32 mouse cellular contexts compared by ENCODE assay signal in the genomic region with DNA sequence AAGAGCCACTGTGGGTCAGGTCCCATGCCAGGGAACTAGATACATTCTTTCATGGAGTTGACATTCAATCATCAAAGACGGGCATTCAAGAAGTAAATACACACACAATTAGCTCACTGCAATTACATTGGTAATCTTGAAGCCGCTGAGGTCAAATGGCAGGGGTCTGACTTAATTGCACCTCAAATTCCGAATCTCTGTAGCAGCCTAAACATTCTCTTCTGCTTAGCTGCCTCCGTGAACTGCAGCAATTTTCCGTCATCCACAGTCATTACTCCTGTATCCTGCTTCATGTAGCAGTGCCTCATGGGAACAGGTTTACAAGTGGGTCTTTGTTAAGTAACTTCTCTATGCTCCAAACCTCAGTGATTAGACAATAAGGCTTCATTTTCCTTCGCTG. TPM values are rescaled to one million over a fixed set of nuclear protein-coding genes. Genes with fewer than 3 reads are reported as not detected.
DNase-seq lines count a peak whose midpoint lies in the region; ATAC-seq and TF ChIP-seq lines count a peak whose summit lies in the region.
"Had no signal": no experiment of that assay in that cellular context is flagged by ENCODE, and none has a peak within 500 bp of the region (broad histone marks: within the 10 kb centered on the region; RNA-seq: fewer than 3 reads in every experiment).

No protein-coding gene starts in this region.

- WGBS in forebrain, embryonic 11.5 days, result 24% methylated on average over 6 of the region's 6 CpGs
- 11% methylated on average over 6 of the region's 6 CpGs for WGBS in forebrain, embryonic 15.5 days
- WGBS in limb, embryonic 10.5 days, result 22% methylated on average over 6 of the region's 6 CpGs
- WGBS in liver, embryonic 11.5 days, result 55% methylated on average over 6 of the region's 6 CpGs
- WGBS in midbrain, postnatal 0 days, result 64% methylated on average over 6 of the region's 6 CpGs

- ATAC-seq in forebrain, embryonic 11.5 days (replicated peaks; ENCODE audit: low FRiP score), result 0 out of 2 replicates have a peak, but pooled peaks have one; percentile 24
- ATAC-seq in forebrain, embryonic 15.5 days (replicated peaks), result no peak
- no peak for ATAC-seq in liver, embryonic 11.5 days (replicated peaks; ENCODE audit: low FRiP score)
- no peak for ATAC-seq in midbrain, postnatal 0 days (ENCODE audit: low FRiP score)
- ATAC-seq: CD4-positive, CD25-positive, alpha-beta regulatory T cell, adult 4 months; intestine, embryonic 16.5 days; midbrain, embryonic 13.5 days had no signal

- TF ChIP-seq CTCF in layer of hippocampus, adult 2 months (conservative IDR thresholded peaks at IDR 0.05), result no peak
- TF ChIP-seq CTCF in midbrain, postnatal 0 days (IDR thresholded peaks at IDR 0.05), result no peak

- H3K9ac ChIP-seq in forebrain, embryonic 11.5 days (ENCODE audit: low read length), result no peak overlapping the region
- no peak overlapping the region for H3K9ac ChIP-seq in forebrain, embryonic 15.5 days (replicated peaks)
- H3K9ac ChIP-seq in liver, embryonic 11.5 days (ENCODE audit: low read depth, low read length), result no peak overlapping the region
- H3K9ac ChIP-seq in midbrain, postnatal 0 days (replicated peaks; ENCODE audit: low read length, poor library complexity, severe bottlenecking), result no peak overlapping the region
- H3K9ac ChIP-seq: hindbrain, embryonic 15.5 days; limb, embryonic 13.5 days; liver, embryonic 13.5 days; lung, embryonic 14.5 days; midbrain, embryonic 13.5 days had no signal

- H3K4me2 ChIP-seq in forebrain, embryonic 11.5 days (ENCODE audit: low read depth, low read length, severe bottlenecking), result no peak overlapping the region
- H3K4me2 ChIP-seq in forebrain, embryonic 15.5 days (replicated peaks), result no peak overlapping the region
- no peak overlapping the region for H3K4me2 ChIP-seq in liver, embryonic 11.5 days
- no peak overlapping the region for H3K4me2 ChIP-seq in midbrain, postnatal 0 days (ENCODE audit: low read depth, low read length, poor library complexity, severe bottlenecking)
- H3K4me2 ChIP-seq: hindbrain, embryonic 15.5 days; limb, embryonic 13.5 days; liver, embryonic 13.5 days; lung, embryonic 14.5 days; midbrain, embryonic 13.5 days had no signal

- H3K27ac ChIP-seq in forebrain, embryonic 11.5 days (ENCODE audit: low read depth, low read length), result no peak overlapping the region
- no peak overlapping the region; the same call in 1 of the 2 replicates for H3K27ac ChIP-seq in forebrain, embryonic 15.5 days (replicated peaks)
- H3K27ac ChIP-seq in layer of hippocampus, adult 2 months, result peak overlapping the region; percentile 16; the same call in 1 of the 2 replicates
- H3K27ac ChIP-seq in limb, embryonic 10.5 days, result peak overlapping the region; percentile 66
- H3K27ac ChIP-seq in liver, embryonic 11.5 days (ENCODE audit: low read depth, low read length), result no peak overlapping the region
- H3K27ac ChIP-seq in midbrain, postnatal 0 days (ENCODE audit: low read depth, low read length), result no peak overlapping the region
- H3K27ac ChIP-seq: hindbrain, embryonic 15.5 days; limb, embryonic 13.5 days; liver, embryonic 13.5 days; midbrain, embryonic 13.5 days had no signal

- H3K36me3 ChIP-seq in forebrain, embryonic 11.5 days (ENCODE audit: control insufficient read depth, insufficient read depth, low read length), result no peaks in the 10 kb centered on the region
- peaks cover 24% of the 10 kb centered on the region; the same call in 1 of the 2 replicates for H3K36me3 ChIP-seq in forebrain, embryonic 15.5 days
- H3K36me3 ChIP-seq in limb, embryonic 10.5 days, result peaks cover 2% of the 10 kb centered on the region; the same call in 1 of the 2 replicates
- no peaks in the 10 kb centered on the region for H3K36me3 ChIP-seq in liver, embryonic 11.5 days (ENCODE audit: control insufficient read depth, insufficient read depth, low read length)
- peaks cover 25% of the 10 kb centered on the region; the same call in 1 of the 2 replicates for H3K36me3 ChIP-seq in midbrain, postnatal 0 days (ENCODE audit: insufficient read depth, low read length)
- H3K36me3 ChIP-seq: liver, embryonic 13.5 days had no signal

- H3K27me3 ChIP-seq in forebrain, embryonic 11.5 days (ENCODE audit: control insufficient read depth, insufficient read depth, low read length), result no peaks in the 10 kb centered on the region
- no peaks in the 10 kb centered on the region for H3K27me3 ChIP-seq in forebrain, embryonic 15.5 days
- no peaks in the 10 kb centered on the region for H3K27me3 ChIP-seq in limb, embryonic 10.5 days (ENCODE audit: low read depth, poor library complexity, severe bottlenecking)
- no peaks in the 10 kb centered on the region for H3K27me3 ChIP-seq in liver, embryonic 11.5 days (replicated peaks; ENCODE audit: control insufficient read depth, insufficient read depth, low read length)
- H3K27me3 ChIP-seq in midbrain, postnatal 0 days (ENCODE audit: insufficient read depth, low read length), result no peaks in the 10 kb centered on the region
- H3K27me3 ChIP-seq: hindbrain, embryonic 15.5 days; liver, embryonic 13.5 days; megakaryocyte, embryonic 14.5 days; midbrain, embryonic 13.5 days had no signal

- H3K4me3 ChIP-seq in forebrain, embryonic 11.5 days (ENCODE audit: low read depth, low read length), result no peak overlapping the region
- H3K4me3 ChIP-seq in forebrain, embryonic 15.5 days, result no peak overlapping the region
- H3K4me3 ChIP-seq in layer of hippocampus, adult 2 months, result no peak overlapping the region
- H3K4me3 ChIP-seq in limb, embryonic 10.5 days, result no peak overlapping the region
- H3K4me3 ChIP-seq in liver, embryonic 11.5 days (ENCODE audit: low read depth, low read length), result no peak overlapping the region
- no peak overlapping the region for H3K4me3 ChIP-seq in midbrain, postnatal 0 days (ENCODE audit: low read depth, low read length)
- H3K4me3 ChIP-seq: erythroblast, embryonic 14.5 days; hindbrain, embryonic 15.5 days; limb, embryonic 13.5 days; liver, embryonic 13.5 days; megakaryocyte, embryonic 14.5 days; midbrain, embryonic 13.5 days had no signal

- no peak for DNase-seq in forebrain, embryonic 11.5 days (ENCODE audit: low spot score)
- DNase-seq in layer of hippocampus, adult 2 months (ENCODE audit: low spot score in 2 of 2), result no peak
- no peak for DNase-seq in layer of hippocampus, adult 18-20 months (ENCODE audit: low spot score in 2 of 2)
- DNase-seq in limb, embryonic 10.5 days (ENCODE audit: low spot score), result no peak
- DNase-seq in liver, embryonic 11.5 days (ENCODE audit: low spot score), result no peak
- no peak for DNase-seq in midbrain, postnatal 0 days (ENCODE audit: low spot score)
- DNase-seq: cerebellum, adult 18-20 months; cerebellum, postnatal 14 days; heart, postnatal 36 days; kidney, adult 9 months; kidney, postnatal 4 days; liver, embryonic 13.5 days; lung, embryonic 14.5 days; lung, postnatal 36 days; right cerebral cortex, postnatal 25 days; spleen, adult 18-20 months had no signal

- H3K9me3 ChIP-seq in forebrain, embryonic 11.5 days (ENCODE audit: control insufficient read depth, low read length), result no peaks in the 10 kb centered on the region
- no peaks in the 10 kb centered on the region for H3K9me3 ChIP-seq in forebrain, embryonic 15.5 days
- no peaks in the 10 kb centered on the region for H3K9me3 ChIP-seq in limb, embryonic 10.5 days (replicated peaks)
- no peaks in the 10 kb centered on the region for H3K9me3 ChIP-seq in liver, embryonic 11.5 days (ENCODE audit: control insufficient read depth, low read length)
- H3K9me3 ChIP-seq in midbrain, postnatal 0 days (ENCODE audit: low read length), result no peaks in the 10 kb centered on the region
- H3K9me3 ChIP-seq: hindbrain, embryonic 15.5 days; limb, embryonic 13.5 days; liver, embryonic 13.5 days; megakaryocyte, embryonic 14.5 days; midbrain, embryonic 13.5 days had no signal

- H3K4me1 ChIP-seq in forebrain, embryonic 11.5 days (replicated peaks; ENCODE audit: control insufficient read depth, insufficient read depth, low read length), result 0 out of 2 replicates have a peak, but pooled peaks cover 1% of the 10 kb centered on the region
- H3K4me1 ChIP-seq in forebrain, embryonic 15.5 days, result 0 out of 2 replicates have a peak, but pooled peaks cover 6% of the 10 kb centered on the region
- H3K4me1 ChIP-seq in limb, embryonic 10.5 days, result peaks cover 35% of the 10 kb centered on the region
- no peaks in the 10 kb centered on the region for H3K4me1 ChIP-seq in liver, embryonic 11.5 days (replicated peaks; ENCODE audit: control insufficient read depth, insufficient read depth, low read length)
- no peaks in the 10 kb centered on the region for H3K4me1 ChIP-seq in midbrain, postnatal 0 days (ENCODE audit: insufficient read depth, low read length)
- H3K4me1 ChIP-seq: hindbrain, embryonic 15.5 days; liver, embryonic 13.5 days; megakaryocyte, embryonic 14.5 days had no signal

RNA-seq across cellular contexts. Expression of gene Gm21954, which starts 20.0 kb away (rescaled TPM):
- polyA plus RNA-seq in forebrain, embryonic 11.5 days (2014; fragmentation: Nextera tagmentation; extraction: Ambion mirVana), result not detected in 2 replicates
- not detected in 2 replicates for polyA plus RNA-seq in forebrain, embryonic 15.5 days (2015; fragmentation: Nextera tagmentation; extraction: Ambion mirVana)
- not detected for total RNA-seq in layer of hippocampus, adult 2 months (2021)
- total RNA-seq in layer of hippocampus, adult 18-20 months (2021), result not detected
- polyA plus RNA-seq in limb, embryonic 10.5 days (2016; fragmentation: Nextera tagmentation; extraction: Ambion mirVana), result not detected in 2 replicates
- not detected in 2 replicates for polyA plus RNA-seq in liver, embryonic 11.5 days (2014; fragmentation: Nextera tagmentation; extraction: Ambion mirVana)
- not detected in 2 replicates for total RNA-seq in midbrain, postnatal 0 days (2014; rRNA removed)
- not detected in 2 replicates for polyA plus RNA-seq in midbrain, postnatal 0 days (2015; fragmentation: Nextera tagmentation; extraction: Ambion mirVana)
- total RNA-seq: adrenal gland, adult 18-20 months; adrenal gland, postnatal 4 days; gastrocnemius, postnatal 4 days; heart, adult 8-10 months; heart, postnatal 36 days; layer of hippocampus, postnatal 10 days had no signal
- polyA plus RNA-seq: CD4-positive, CD25-positive, alpha-beta regulatory T cell, adult 4 months; erythroblast, embryonic 14.5 days; heart, embryonic 14.5 days; hindbrain, embryonic 15.5 days; intestine, embryonic 16.5 days; limb, embryonic 13.5 days; liver, embryonic 13.5 days; lung, embryonic 14.5 days; midbrain, embryonic 13.5 days; neural tube, embryonic 11.5 days; thymus, postnatal 0 days had no signal

Comparison
In these comparisons a context has a peak if more than half of its experiments do, and no peak if none do; other contexts are left out.
1. H3K27ac ChIP-seq: peak in layer of hippocampus, adult 2 months (single experiment) and limb, embryonic 10.5 days (single experiment); none in forebrain, embryonic 11.5 days (single experiment), forebrain, embryonic 15.5 days (single experiment), liver, embryonic 11.5 days (single experiment) and midbrain, postnatal 0 days (single experiment).